Mouse (Mus musculus) forebrain, embryonic 10.5 days (tissue): Measurements from ENCODE around the gene Erg. TPM values are rescaled to one million over a fixed set of nuclear protein-coding genes. Genes with fewer than 3 reads are reported as not detected.
A peak's percentile ranks its signal among the peaks of the same experiment; 100 is the strongest.

Experiments used
- DNase-seq: peaks from one replicate; pipeline ENCODE4 v3.0.0-alpha.2; 2017; ENCODE audit warnings: low spot score; ENCODE audit errors: extremely low spot score
- H3K27ac ChIP-seq: fragments of 300-500 bp; sonication (generic); 2 replicates; pipeline ENCODE4 v1.5.1; 2016; ENCODE audit warnings: mild to moderate bottlenecking
- H3K27me3 ChIP-seq: fragments of 300-500 bp; sonication (generic); 2 replicates; pipeline ENCODE4 v1.6.1; 2016; ENCODE audit warnings: mild to moderate bottlenecking; ENCODE audit not compliant: poor library complexity, severe bottlenecking
- H3K36me3 ChIP-seq: fragments of 300-500 bp; sonication (generic); replicated peaks from 2 replicates; pipeline ENCODE4 v1.6.1; 2016; ENCODE audit warnings: mild to moderate bottlenecking, moderate library complexity
- H3K4me1 ChIP-seq: fragments of 300-500 bp; sonication (generic); 2 replicates; pipeline ENCODE4 v1.6.1; 2016
- H3K4me3 ChIP-seq: fragments of 300-500 bp; sonication (generic); 2 replicates; pipeline ENCODE4 v1.5.1; 2016; ENCODE audit warnings: mild to moderate bottlenecking, moderate library complexity
- H3K9me3 ChIP-seq: fragments of 300-500 bp; sonication (generic); 2 replicates; pipeline ENCODE4 v1.6.1; 2016; ENCODE audit warnings: mild to moderate bottlenecking, moderate library complexity
- WGBS: fragments of 180-500 bp; shearing (Covaris S2); methylation state at CpG from one replicate; pipeline ENCODE4 v1.1.7; 2016; 5-methylcytosine and 5-hydroxymethylcytosine counted together
- polyA plus RNA-seq: library from polyadenylated mRNA; unstranded; fragments of >200 nt; fragmentation: Nextera tagmentation; extraction: Ambion mirVana; gene quantifications from 2 replicates; pipeline ENCODE4 v1.2.1, GENCODE M21; 2016

Gene Erg
- polyA plus RNA-seq, 1 experiment from 2014 or later = 1.9 TPM

GRCm38 (mm10) chr16:95494108-95494507 is 92.3 kb downstream of the Erg start:
- WGBS = 68% methylated on average over 3 of the region's 3 CpGs
- no peak for DNase-seq

GRCm38 (mm10) chr16:95493336-95493735 is 93.1 kb downstream of the Erg start:
- no peak overlapping the region for H3K27ac ChIP-seq
- H3K4me3 ChIP-seq = no peak overlapping the region
- no peak for DNase-seq
- H3K9me3 ChIP-seq = no peaks in the 10 kb centered on the region
- H3K27me3 ChIP-seq = no peaks in the 10 kb centered on the region
- 77% methylated on average over 8 of the region's 8 CpGs for WGBS
- no peaks in the 10 kb centered on the region for H3K36me3 ChIP-seq
- H3K4me1 ChIP-seq = no peaks in the 10 kb centered on the region

More at GRCm38 (mm10) chr16:95494108-95494507, 92.3 kb downstream of the Erg start:
- Histone ChIP-seq H3K36me3 (no peaks in the 10 kb centered on the region), H3K4me3 (no peak overlapping the region), H3K27ac (no peak overlapping the region), H3K27me3 (no peaks in the 10 kb centered on the region), H3K4me1 (no peaks in the 10 kb centered on the region), H3K9me3 (no peaks in the 10 kb centered on the region)

GRCm38 (mm10) chr16:95492146-95492545 is 94.2 kb downstream of the Erg start:
- WGBS = 86% methylated on average over 7 of the region's 7 CpGs
- Histone ChIP-seq H3K27me3 (no peaks in the 10 kb centered on the region), H3K36me3 (no peaks in the 10 kb centered on the region), H3K27ac (no peak overlapping the region), H3K9me3 (no peaks in the 10 kb centered on the region), H3K4me1 (no peaks in the 10 kb centered on the region), H3K4me3 (no peak overlapping the region)
- DNase-seq = no peak

GRCm38 (mm10) chr16:95490386-95490785 is 96.0 kb downstream of the Erg start:
- Histone ChIP-seq H3K9me3 (no peaks in the 10 kb centered on the region), H3K4me1 (no peaks in the 10 kb centered on the region), H3K36me3 (no peaks in the 10 kb centered on the region), H3K27ac (no peak overlapping the region), H3K27me3 (no peaks in the 10 kb centered on the region), H3K4me3 (no peak overlapping the region)
- WGBS = 71% methylated on average over 5 of the region's 5 CpGs
- no peak for DNase-seq

GRCm38 (mm10) chr16:95487606-95488351 is 98.6 kb downstream of the Erg start:
- no peaks in the 10 kb centered on the region for H3K27me3 ChIP-seq
- no peak overlapping the region for H3K4me3 ChIP-seq
- H3K27ac ChIP-seq = no peak overlapping the region
- H3K9me3 ChIP-seq = no peaks in the 10 kb centered on the region
- no peak for DNase-seq
- H3K36me3 ChIP-seq = no peaks in the 10 kb centered on the region
- H3K4me1 ChIP-seq = no peaks in the 10 kb centered on the region
- WGBS = 85% methylated on average over 9 of the region's 9 CpGs

- 94% methylated on average over 13 of the region's 13 CpGs for WGBS
- no peak for DNase-seq
- no peaks in the 10 kb centered on the region for H3K36me3 ChIP-seq
Observed at GRCm38 (mm10) chr16:95481176-95481575, 105.2 kb downstream of the Erg start.

GRCm38 (mm10) chr16:95478558-95478957 is 107.8 kb downstream of the Erg start:
- Histone ChIP-seq H3K36me3 (no peaks in the 10 kb centered on the region), H3K4me3 (no peak overlapping the region), H3K9me3 (no peaks in the 10 kb centered on the region), H3K27me3 (no peaks in the 10 kb centered on the region), H3K27ac (no peak overlapping the region), H3K4me1 (no peaks in the 10 kb centered on the region)
- no peak for DNase-seq
- 94% methylated on average over 5 of the region's 5 CpGs for WGBS

More at GRCm38 (mm10) chr16:95481176-95481575, 105.2 kb downstream of the Erg start:
- Histone ChIP-seq H3K27me3 (no peaks in the 10 kb centered on the region), H3K27ac (no peak overlapping the region), H3K4me3 (no peak overlapping the region), H3K4me1 (no peaks in the 10 kb centered on the region), H3K9me3 (no peaks in the 10 kb centered on the region)

- WGBS = 88% methylated on average over 3 of the region's 3 CpGs
- no peak for DNase-seq
Observed at GRCm38 (mm10) chr16:95475041-95475440, 111.4 kb downstream of the Erg start.

GRCm38 (mm10) chr16:95473946-95474345 is 112.4 kb downstream of the Erg start:
- Histone ChIP-seq H3K4me1 (peaks cover 5% of the 10 kb centered on the region), H3K4me3 (no peak overlapping the region), H3K9me3 (no peaks in the 10 kb centered on the region), H3K27me3 (no peaks in the 10 kb centered on the region), H3K36me3 (no peaks in the 10 kb centered on the region), H3K27ac (no peak overlapping the region)
- no peak for DNase-seq
- WGBS = 91% methylated on average over 3 of the region's 3 CpGs

More at GRCm38 (mm10) chr16:95475041-95475440, 111.4 kb downstream of the Erg start:
- Histone ChIP-seq H3K27ac (no peak overlapping the region), H3K4me3 (no peak overlapping the region), H3K27me3 (no peaks in the 10 kb centered on the region), H3K36me3 (no peaks in the 10 kb centered on the region), H3K4me1 (peaks cover under 1% of the 10 kb centered on the region), H3K9me3 (no peaks in the 10 kb centered on the region)

- Histone ChIP-seq H3K36me3 (no peaks in the 10 kb centered on the region), H3K4me3 (no peak overlapping the region), H3K27me3 (no peaks in the 10 kb centered on the region), H3K4me1 (peaks cover 5% of the 10 kb centered on the region), H3K27ac (no peak overlapping the region), H3K9me3 (no peaks in the 10 kb centered on the region)
- no peak for DNase-seq
- 92% methylated on average over 11 of the region's 11 CpGs for WGBS
Observed at GRCm38 (mm10) chr16:95472771-95473170, 113.6 kb downstream of the Erg start.

GRCm38 (mm10) chr16:95469262-95470139 is 116.9 kb downstream of the Erg start:
- Histone ChIP-seq H3K4me3 (no peak overlapping the region), H3K27ac (peak overlapping the region; percentile 67), H3K9me3 (no peaks in the 10 kb centered on the region), H3K4me1 (peaks cover 5% of the 10 kb centered on the region), H3K36me3 (no peaks in the 10 kb centered on the region), H3K27me3 (no peaks in the 10 kb centered on the region)
- WGBS = 64% methylated on average over 9 of the region's 9 CpGs
- peak; percentile 21 for DNase-seq

GRCm38 (mm10) chr16:95467893-95468292 is 118.5 kb downstream of the Erg start:
- 96% methylated on average over 2 of the region's 2 CpGs for WGBS
- no peak overlapping the region for H3K27ac ChIP-seq
- H3K4me1 ChIP-seq = peaks cover 5% of the 10 kb centered on the region
- no peak for DNase-seq
- no peaks in the 10 kb centered on the region for H3K9me3 ChIP-seq
- no peaks in the 10 kb centered on the region for H3K27me3 ChIP-seq
- no peak overlapping the region for H3K4me3 ChIP-seq
- no peaks in the 10 kb centered on the region for H3K36me3 ChIP-seq

- H3K36me3 ChIP-seq = no peaks in the 10 kb centered on the region
- H3K27me3 ChIP-seq = no peaks in the 10 kb centered on the region
- no peaks in the 10 kb centered on the region for H3K9me3 ChIP-seq
- H3K4me3 ChIP-seq = no peak overlapping the region
- DNase-seq = no peak
- H3K27ac ChIP-seq = no peak overlapping the region
- peaks cover 8% of the 10 kb centered on the region for H3K4me1 ChIP-seq
- WGBS = 82% methylated on average over 1 of the region's 1 CpGs
Observed at GRCm38 (mm10) chr16:95466548-95466947, 119.8 kb downstream of the Erg start.
